Mouse (Mus musculus) erythroblast, embryonic 14.5 days (primary cell): ENCODE measurements around the gene Ttc39d. TPM values are rescaled to one million over a fixed set of nuclear protein-coding genes. Genes with fewer than 3 reads are reported as not detected.
A peak's percentile ranks its signal among the peaks of the same experiment; 100 is the strongest.
"Not testable (repeated sequence)": the region's sequence is repeated elsewhere in the genome, so short reads cannot be mapped to it uniquely, and the experiment has no call there.

Experiments used
- H3K27me3 ChIP-seq: 2 replicates; pipeline ENCODE4 v1.6.1; 2012; ENCODE audit warnings: inconsistent platforms; ENCODE audit not compliant: control insufficient read depth
- H3K36me3 ChIP-seq: 2 replicates; pipeline ENCODE4 v1.6.1; 2012; ENCODE audit warnings: mild to moderate bottlenecking, inconsistent platforms; ENCODE audit not compliant: control insufficient read depth
- H3K4me1 ChIP-seq: 2 replicates; pipeline ENCODE4 v1.6.1; 2012; ENCODE audit warnings: inconsistent platforms; ENCODE audit not compliant: control insufficient read depth
- H3K4me3 ChIP-seq: replicated peaks from 2 replicates; pipeline ENCODE3; 2012; ENCODE audit warnings: moderate library complexity, mild to moderate bottlenecking, inconsistent platforms
- H3K9me3 ChIP-seq: 2 replicates; pipeline ENCODE4 v1.6.1; 2012; ENCODE audit warnings: low read length, inconsistent platforms, mixed read lengths; ENCODE audit not compliant: control insufficient read depth
- GATA1 ChIP-seq: IDR thresholded peaks from 2 replicates; pipeline ENCODE4 v1.6.1; 2012; ENCODE audit warnings: low read length, inconsistent platforms, mixed read lengths
- TAL1 ChIP-seq: IDR thresholded peaks from 3 replicates; pipeline ENCODE4 v1.6.1; 2012; ENCODE audit warnings: low read length, inconsistent platforms, mixed read lengths
- polyA plus RNA-seq: library from polyadenylated mRNA; stranded (reverse); fragments of >175 nt; gene quantifications from 2 replicates; pipeline ENCODE4 v1.2.3, GENCODE M21; 2012

The Ttc39d gene
- polyA plus RNA-seq, 1 experiment, result not detected

GRCm38 (mm10) chr17:80179959-80180358 is 27.3 kb upstream of the Ttc39d start:
- no peak overlapping the region for H3K4me3 ChIP-seq

GRCm38 (mm10) chr17:80180468-80180867 is 26.8 kb upstream of the Ttc39d start:
- Histone ChIP-seq H3K4me1 (no peaks in the 10 kb centered on the region), H3K36me3 (no peaks in the 10 kb centered on the region; the same call in 1 of the 2 replicates), H3K27me3 (no peaks in the 10 kb centered on the region), H3K4me3 (no peak overlapping the region), H3K9me3 (no peaks in the 10 kb centered on the region)
- TF ChIP-seq GATA1, result no peak
- TF ChIP-seq TAL1, result no peak

More at GRCm38 (mm10) chr17:80179959-80180358, 27.3 kb upstream of the Ttc39d start:
- Histone ChIP-seq H3K9me3 (no peaks in the 10 kb centered on the region), H3K4me1 (no peaks in the 10 kb centered on the region), H3K36me3 (no peaks in the 10 kb centered on the region; the same call in 1 of the 2 replicates), H3K27me3 (no peaks in the 10 kb centered on the region)
- TF ChIP-seq TAL1 (no peak), GATA1 (no peak)

GRCm38 (mm10) chr17:80183615-80184014 is 23.6 kb upstream of the Ttc39d start:
- Histone ChIP-seq H3K4me1 (no peaks in the 10 kb centered on the region), H3K36me3 (no peaks in the 10 kb centered on the region; the same call in 1 of the 2 replicates), H3K9me3 (peaks cover 4% of the 10 kb centered on the region), H3K27me3 (no peaks in the 10 kb centered on the region), H3K4me3 (no peak overlapping the region)
- TF ChIP-seq TAL1, result no peak
- TF ChIP-seq GATA1, result no peak

- H3K9me3 ChIP-seq, result no peaks in the 10 kb centered on the region
- peaks cover 33% of the 10 kb centered on the region for H3K36me3 ChIP-seq
- TF ChIP-seq GATA1 (no peak), TAL1 (no peak)
- no peaks in the 10 kb centered on the region for H3K27me3 ChIP-seq
- no peaks in the 10 kb centered on the region for H3K4me1 ChIP-seq
- no peak overlapping the region for H3K4me3 ChIP-seq
Observed at GRCm38 (mm10) chr17:80193075-80193474, 14.2 kb upstream of the Ttc39d start.

- Histone ChIP-seq H3K36me3 (peaks cover 89% of the 10 kb centered on the region), H3K27me3 (no peaks in the 10 kb centered on the region), H3K4me3 (no peak overlapping the region), H3K9me3 (no peaks in the 10 kb centered on the region), H3K4me1 (peaks cover 4% of the 10 kb centered on the region)
- no peak for TF ChIP-seq TAL1
- no peak for TF ChIP-seq GATA1
Observed at GRCm38 (mm10) chr17:80199160-80199778, 8.0 kb upstream of the Ttc39d start.

GRCm38 (mm10) chr17:80205657-80206056 is 1.6 kb upstream of the Ttc39d start:
- TF ChIP-seq TAL1 (no peak), GATA1 (no peak)
- Histone ChIP-seq H3K36me3 (peaks cover 54% of the 10 kb centered on the region), H3K4me1 (peaks cover 27% of the 10 kb centered on the region), H3K4me3 (peak overlapping the region; percentile 98), H3K27me3 (no peaks in the 10 kb centered on the region), H3K9me3 (no peaks in the 10 kb centered on the region)

- peaks cover 47% of the 10 kb centered on the region for H3K36me3 ChIP-seq
- peak overlapping the region; percentile 98 for H3K4me3 ChIP-seq
- no peaks in the 10 kb centered on the region for H3K9me3 ChIP-seq
- H3K27me3 ChIP-seq, result peaks cover 3% of the 10 kb centered on the region; the same call in 1 of the 2 replicates
- peaks cover 27% of the 10 kb centered on the region for H3K4me1 ChIP-seq
- no peak for TF ChIP-seq TAL1
- no peak for TF ChIP-seq GATA1
Observed at GRCm38 (mm10) chr17:80206301-80206670, 974 bp upstream of the Ttc39d start.

GRCm38 (mm10) chr17:80213998-80214397 is 6.7 kb downstream of the Ttc39d start:
- H3K9me3 ChIP-seq, H3K36me3 ChIP-seq, H3K4me3 ChIP-seq, H3K4me1 ChIP-seq, H3K27me3 ChIP-seq: not testable (repeated sequence)

GRCm38 (mm10) chr17:80220131-80220530 is 12.9 kb downstream of the Ttc39d start:
- Histone ChIP-seq H3K9me3 (no peaks in the 10 kb centered on the region), H3K4me1 (peaks cover 22% of the 10 kb centered on the region), H3K36me3 (no peaks in the 10 kb centered on the region), H3K27me3 (no peaks in the 10 kb centered on the region), H3K4me3 (no peak overlapping the region)
- TF ChIP-seq TAL1 (no peak), GATA1 (no peak)

GRCm38 (mm10) chr17:80221202-80221601 is 13.9 kb downstream of the Ttc39d start:
- H3K9me3 ChIP-seq, result no peaks in the 10 kb centered on the region
- no peak overlapping the region for H3K4me3 ChIP-seq
- no peak for TF ChIP-seq TAL1
- TF ChIP-seq GATA1, result no peak
- no peaks in the 10 kb centered on the region for H3K36me3 ChIP-seq
- H3K27me3 ChIP-seq, result no peaks in the 10 kb centered on the region
- H3K4me1 ChIP-seq, result peaks cover 27% of the 10 kb centered on the region
